ENCODE assay signal across 8 mouse cellular contexts in genomic region chr12:70109921-70110320, GRCm38 (mm10). TPM values are rescaled to one million over a fixed set of nuclear protein-coding genes. Genes with fewer than 3 reads are reported as not detected.
DNase-seq lines count a peak whose midpoint lies in the region; ATAC-seq lines count a peak whose summit lies in the region.

No protein-coding gene starts in this region.

- no peaks in the 10 kb centered on the region for H3K27me3 ChIP-seq in intestine, embryonic 16.5 days (replicated peaks; ENCODE audit: control insufficient read depth, insufficient read depth, low read length)

- 64% methylated on average over 6 of the region's 6 CpGs for WGBS in intestine, embryonic 16.5 days

- no peak for ATAC-seq in CD4-positive, CD25-positive, alpha-beta regulatory T cell, adult 4 months
- ATAC-seq in intestine, embryonic 16.5 days, result no peak
- ATAC-seq in megakaryocyte progenitor cell, adult 5-6 weeks (replicated peaks; ENCODE audit: poor library complexity), result peak; percentile 37

- no peaks in the 10 kb centered on the region for H3K36me3 ChIP-seq in intestine, embryonic 16.5 days (ENCODE audit: control insufficient read depth, insufficient read depth, low read length)

- peak overlapping the region; percentile 88; the same call in 1 of the 2 replicates for H3K4me3 ChIP-seq in intestine, embryonic 16.5 days (ENCODE audit: low read length)

- H3K9ac ChIP-seq in intestine, embryonic 16.5 days (ENCODE audit: low read depth, low read length), result no peak overlapping the region

- peak; percentile 37 for DNase-seq in CD4-positive, CD25-positive, alpha-beta regulatory T cell, adult 2 months (ENCODE audit: low read depth, low spot score)
- peak; percentile 28 for DNase-seq in right cerebral cortex, postnatal 25 days
- DNase-seq in right cerebral cortex, adult 18-20 months, result no peak
- DNase-seq in ovary, postnatal 14 days (ENCODE audit: low spot score), result no peak
- no peak for DNase-seq in embryo, embryonic 10 days (ENCODE audit: low spot score)

- peaks cover 19% of the 10 kb centered on the region for H3K4me1 ChIP-seq in intestine, embryonic 16.5 days (ENCODE audit: control insufficient read depth, insufficient read depth, low read length)

- no peak overlapping the region for H3K27ac ChIP-seq in intestine, embryonic 16.5 days (ENCODE audit: low read length)

- H3K9me3 ChIP-seq in intestine, embryonic 16.5 days (ENCODE audit: control insufficient read depth, low read length), result no peaks in the 10 kb centered on the region

- H3K4me2 ChIP-seq in intestine, embryonic 16.5 days (ENCODE audit: low read depth, low read length), result peak overlapping the region; percentile 99

RNA-seq across cellular contexts. Expression of gene Nin, which starts 3.6 kb away (rescaled TPM):
- polyA plus RNA-seq in CD4-positive, CD25-positive, alpha-beta regulatory T cell, adult 4 months (2017; shearing (Covaris generic)), result 10 to 100 TPM; 26.6 to 27.3 TPM
- polyA plus RNA-seq in intestine, embryonic 16.5 days (2015; fragmentation: Nextera tagmentation; extraction: Ambion mirVana), result 5.7 and 5.8 TPM in 2 replicates
- total RNA-seq in megakaryocyte progenitor cell, adult 5-6 weeks (2015), result 117 and 120 TPM in 2 replicates
- 190 and 207 TPM in 2 replicates for total RNA-seq in megakaryocyte progenitor cell, adult 5-6 weeks (2017)

RNA-seq across cellular contexts. Expression of gene Abhd12b, which starts 44.0 kb away (rescaled TPM):
- polyA plus RNA-seq in CD4-positive, CD25-positive, alpha-beta regulatory T cell, adult 4 months (2017; shearing (Covaris generic)), result 1 to 10 TPM; 1.1 to 4.1 TPM
- 0.23 and 0.28 TPM in 2 replicates for polyA plus RNA-seq in intestine, embryonic 16.5 days (2015; fragmentation: Nextera tagmentation; extraction: Ambion mirVana)
- not detected in 2 replicates for total RNA-seq in megakaryocyte progenitor cell, adult 5-6 weeks (2015)
- not detected in 2 replicates for total RNA-seq in megakaryocyte progenitor cell, adult 5-6 weeks (2017)

Comparison
In these comparisons a context has a peak if more than half of its experiments do, and no peak if none do; other contexts are left out.
1. DNase-seq: peak in CD4-positive, CD25-positive, alpha-beta regulatory T cell, adult 2 months (single experiment) and right cerebral cortex, postnatal 25 days (single experiment); none in right cerebral cortex, adult 18-20 months (single experiment), ovary, postnatal 14 days (single experiment) and embryo, embryonic 10 days (single experiment).